Mouse (Mus musculus) skeletal muscle tissue, adult 2 months (tissue): Measurements from ENCODE around the gene Lhpp.
"Not testable (repeated sequence)": the region's sequence is repeated elsewhere in the genome, so short reads cannot be mapped to it uniquely, and the experiment has no call there.

Source experiments
- DNase-seq: peaks from one replicate; pipeline ENCODE4 v3.0.0-alpha.2; 2012; ENCODE audit warnings: low read depth, low spot score

The Lhpp gene

GRCm38 (mm10) chr7:132646514-132646913 lies 36.1 kb downstream of the Lhpp start:
- no peak for DNase-seq

GRCm38 (mm10) chr7:132654412-132654811 lies 44.0 kb downstream of the Lhpp start:
- DNase-seq, result peak; percentile 83

GRCm38 (mm10) chr7:132656075-132656474 lies 45.6 kb downstream of the Lhpp start:
- DNase-seq, result peak; percentile 93

DNA sequence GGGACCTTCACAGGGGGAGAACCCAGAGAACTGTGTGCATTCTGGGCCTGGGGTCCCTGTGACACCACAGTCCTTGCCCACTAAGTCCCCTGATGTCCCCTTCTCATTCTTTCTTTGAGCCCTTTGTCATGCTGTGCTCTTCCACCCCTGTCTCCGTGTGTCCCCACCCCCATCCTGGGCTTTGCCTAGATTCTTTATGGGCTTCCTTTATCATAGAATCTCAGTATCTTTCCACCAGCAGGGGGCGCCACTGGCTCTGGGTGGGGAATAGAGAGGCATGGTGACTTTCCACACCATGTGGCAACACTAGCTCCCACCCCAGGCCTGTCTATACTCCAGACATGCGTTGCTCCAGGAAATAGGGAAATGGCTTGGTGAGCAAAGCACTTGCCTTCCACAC lies 46.1 kb downstream of the Lhpp start:
- DNase-seq, result peak; percentile 84

DNA sequence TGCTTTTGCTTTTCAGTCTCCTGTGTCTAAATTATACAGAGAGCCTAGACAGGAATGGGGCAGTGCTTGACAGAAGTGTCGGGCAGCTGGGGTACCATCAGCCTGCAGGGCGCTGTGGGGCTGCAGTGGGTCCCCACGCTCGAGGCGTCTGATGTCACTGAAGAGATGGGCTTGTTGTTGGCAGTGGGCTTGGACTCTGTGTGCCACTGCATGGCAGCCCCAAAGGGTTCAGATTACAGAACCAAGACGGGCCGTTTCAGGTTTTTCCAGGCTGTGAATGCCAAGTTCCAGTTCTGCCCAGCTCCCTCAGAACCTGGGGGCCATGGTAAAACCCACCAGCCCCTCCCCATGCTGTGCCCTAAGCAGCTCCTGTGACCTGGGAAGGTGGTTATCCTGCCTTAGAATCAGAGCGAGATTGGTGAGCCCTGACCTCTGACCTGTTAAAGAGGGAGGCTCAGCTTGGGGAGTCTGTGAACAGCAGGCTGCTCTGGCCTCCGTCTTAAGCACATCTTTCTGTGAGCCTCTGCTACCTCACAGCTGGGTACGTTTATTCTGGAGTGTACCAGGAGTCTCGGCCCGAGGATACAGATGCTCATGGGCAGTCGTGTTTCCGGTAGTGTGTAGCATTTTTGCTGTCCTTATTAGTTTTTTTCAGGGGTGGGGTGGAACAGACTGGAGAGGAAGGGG lies 47.1 kb downstream of the Lhpp start:
- no peak for DNase-seq

GRCm38 (mm10) chr7:132658058-132658450 lies 47.6 kb downstream of the Lhpp start:
- DNase-seq, result no peak

DNA sequence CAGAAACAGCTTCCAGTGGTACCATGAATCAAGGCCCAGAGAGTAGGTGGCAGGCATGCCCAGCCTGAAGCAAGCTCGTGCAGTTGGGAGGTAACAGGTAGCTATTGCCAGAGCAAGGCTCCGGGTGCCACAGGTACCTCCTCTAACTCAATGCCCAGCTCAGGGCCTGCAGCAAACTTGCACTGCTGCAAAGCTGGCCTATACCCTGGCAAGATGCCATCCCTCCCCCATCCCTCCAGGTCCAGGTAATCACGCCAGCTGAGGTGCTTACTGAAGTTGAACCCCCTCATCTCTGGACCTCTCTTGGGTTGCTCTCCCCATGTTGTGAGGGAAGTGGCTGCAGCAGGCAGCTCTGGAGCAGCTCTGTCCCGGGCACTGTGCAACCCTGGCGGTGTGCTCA lies 48.2 kb downstream of the Lhpp start:
- no peak for DNase-seq

DNA sequence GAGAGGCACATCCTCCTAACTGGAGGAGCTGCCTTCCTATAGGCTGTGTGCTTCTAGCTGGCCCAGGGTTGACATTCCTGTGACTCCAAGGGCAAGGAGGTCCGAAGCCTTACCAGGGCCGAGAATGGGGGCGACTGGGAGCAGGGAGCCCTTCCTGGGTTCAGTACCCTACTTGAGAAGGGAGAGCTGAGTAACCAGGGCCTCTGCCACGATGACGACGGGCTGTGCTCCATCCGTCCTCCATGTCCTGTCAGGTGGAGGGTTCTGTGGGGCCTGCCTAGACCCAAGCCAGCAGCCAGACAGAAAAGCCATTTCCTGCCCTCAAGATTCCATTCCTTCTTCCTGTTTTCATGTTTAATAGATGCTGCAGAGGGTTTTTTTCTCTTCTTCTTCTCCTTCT lies 49.2 kb downstream of the Lhpp start:
- no peak for DNase-seq

DNA sequence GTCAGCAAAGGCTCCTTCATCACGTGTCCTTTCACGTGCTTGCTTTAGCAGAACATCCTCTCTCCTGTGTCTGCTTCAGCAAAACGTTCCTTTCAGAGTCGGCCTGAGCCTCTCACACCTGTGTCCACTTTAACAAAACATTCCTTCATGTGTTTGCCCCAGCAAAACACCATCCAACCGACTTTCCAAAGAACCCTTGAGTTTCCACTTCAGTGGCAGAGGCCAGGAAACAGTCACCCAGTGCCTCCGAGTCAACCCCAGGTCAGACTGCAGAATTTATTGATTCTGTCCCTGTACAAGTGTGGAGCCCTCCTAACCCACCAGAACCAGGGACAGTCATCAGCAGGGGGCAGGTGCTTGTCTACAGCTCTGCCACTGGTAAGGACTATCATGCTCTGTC lies 52.4 kb downstream of the Lhpp start:
- not testable (repeated sequence) for DNase-seq

DNA sequence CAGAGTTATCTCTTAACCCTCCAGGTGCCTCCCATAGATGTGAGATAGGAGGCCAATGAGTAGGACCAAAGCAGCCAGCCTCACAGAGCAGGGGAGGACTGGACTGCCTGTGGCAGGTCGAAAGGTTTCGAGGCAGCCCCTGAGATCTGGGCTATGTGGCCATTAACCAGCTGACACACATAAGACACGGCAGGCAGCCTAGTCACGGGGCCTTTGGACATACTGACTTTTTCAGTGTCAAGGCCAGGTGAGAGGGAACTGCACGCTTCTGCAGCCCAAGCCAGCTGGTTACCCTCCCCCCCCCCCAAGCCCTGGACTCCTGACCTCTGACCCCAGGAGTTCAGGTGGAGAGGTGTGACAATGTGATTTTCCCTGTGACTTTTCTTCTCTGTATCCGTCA lies 54.4 kb downstream of the Lhpp start:
- no peak for DNase-seq

- no peak for DNase-seq
Measured at GRCm38 (mm10) chr7:132665664-132666382, 55.4 kb downstream of the Lhpp start.

DNA sequence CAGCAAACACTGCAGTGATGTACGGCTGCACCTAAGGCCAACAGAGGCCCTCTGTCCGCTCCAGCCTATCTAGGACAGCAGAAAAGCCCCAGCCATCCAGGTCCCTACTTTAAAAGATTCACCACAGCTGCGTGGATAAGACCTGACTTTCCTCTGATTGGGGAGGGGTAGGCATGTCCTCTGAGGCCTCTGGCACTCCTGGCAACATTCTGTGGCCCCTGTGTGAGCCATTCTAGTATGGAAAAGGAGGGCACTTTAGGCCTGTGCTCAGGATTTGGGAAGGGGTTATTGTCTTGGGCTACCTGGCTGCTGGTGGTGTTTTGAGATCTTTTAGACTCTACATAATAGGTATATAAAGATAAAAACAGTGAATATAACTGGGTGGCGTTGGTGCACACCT lies 56.1 kb downstream of the Lhpp start:
- DNase-seq, result no peak

- no peak for DNase-seq
Measured at GRCm38 (mm10) chr7:132668604-132669003, 58.2 kb downstream of the Lhpp start.

- peak; percentile 65 for DNase-seq
Measured at GRCm38 (mm10) chr7:132669999-132670862, 59.8 kb downstream of the Lhpp start.

DNA sequence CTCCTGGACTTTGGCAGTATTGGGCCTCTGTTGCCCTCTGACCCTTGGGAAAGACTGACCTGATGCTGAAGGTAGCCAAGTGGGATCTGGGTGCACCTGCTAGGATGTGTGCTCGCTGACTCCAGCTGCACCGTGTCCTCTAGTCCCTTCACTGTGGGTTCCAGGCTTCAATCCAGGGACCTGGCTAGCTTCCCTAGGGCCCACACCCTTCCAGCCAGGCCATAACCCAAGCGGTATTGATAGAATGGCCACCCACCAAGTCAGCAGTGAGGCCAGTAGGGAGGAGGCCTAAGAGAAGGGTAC lies 60.4 kb downstream of the Lhpp start:
- peak; percentile 69 for DNase-seq

DNA sequence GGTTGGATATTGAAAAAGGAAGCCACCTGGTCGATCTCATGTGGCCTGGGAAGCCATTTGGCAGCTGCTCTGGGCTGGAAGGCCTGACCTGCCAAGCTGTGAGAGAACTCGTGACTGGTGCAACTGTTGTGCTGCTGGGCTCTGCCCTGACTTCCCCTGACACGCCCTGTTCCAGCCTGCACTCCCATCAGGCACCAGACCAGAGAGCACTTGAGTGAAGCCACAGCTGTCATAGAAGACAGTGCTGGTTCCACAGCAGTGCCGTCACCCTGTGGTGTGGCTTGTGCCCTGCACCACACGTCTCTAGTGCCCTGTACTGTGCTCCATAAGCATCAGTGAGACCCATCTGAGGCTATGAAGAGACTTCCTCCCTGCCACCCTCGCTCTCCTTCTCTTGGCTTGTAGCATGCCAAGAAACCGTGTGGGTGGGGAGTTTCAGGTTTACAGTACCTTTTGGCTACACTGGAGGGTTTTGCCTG lies 62.1 kb downstream of the Lhpp start:
- DNase-seq, result peak; percentile 90

- peak; percentile 95 for DNase-seq
Measured at GRCm38 (mm10) chr7:132673931-132674755, 63.7 kb downstream of the Lhpp start.

DNA sequence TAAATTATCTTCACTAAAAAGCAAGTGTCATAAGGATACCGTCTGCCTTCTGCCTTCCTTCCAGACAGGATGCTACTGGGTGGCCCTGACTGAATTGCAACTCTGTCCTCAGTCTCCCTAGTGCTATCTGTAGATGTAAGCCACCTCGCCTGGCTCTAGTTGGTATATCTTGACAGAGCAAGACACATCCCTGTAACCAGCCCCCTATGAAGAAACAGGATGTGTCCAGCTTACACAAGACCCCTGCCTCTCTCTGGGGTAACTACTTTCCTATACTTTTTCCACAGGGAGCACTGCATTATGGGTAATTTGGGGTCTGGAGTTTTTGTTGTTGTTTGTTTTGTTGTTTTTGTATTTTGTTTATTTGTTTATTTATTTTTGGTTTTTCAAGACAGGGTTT lies 65.5 kb downstream of the Lhpp start:
- DNase-seq, result no peak

GRCm38 (mm10) chr7:132679117-132679516 lies 68.7 kb downstream of the Lhpp start:
- DNase-seq, result no peak

GRCm38 (mm10) chr7:132679549-132679948 lies 69.1 kb downstream of the Lhpp start:
- no peak for DNase-seq

GRCm38 (mm10) chr7:132681296-132681695 lies 70.9 kb downstream of the Lhpp start:
- no peak for DNase-seq

GRCm38 (mm10) chr7:132681831-132682230 lies 71.4 kb downstream of the Lhpp start:
- no peak for DNase-seq
